Mouse (Mus musculus): Measurements from ENCODE around the gene Hes6.

GRCm38 (mm10) chr1:91366215-91367108 is 47.4 kb downstream of the Hes6 start, which contains the start of gene Erfe:
- TF ChIP-seq CTCF (IDR thresholded peaks at IDR 0.05; ENCODE audit: extremely low read depth, insufficient read depth, low read length) (no peak), POLR2A (IDR thresholded peaks at IDR 0.05; ENCODE audit: extremely low read depth, insufficient read depth, low read length) (no peak)
